Mouse (Mus musculus) frontal cortex, adult 2 months (tissue): ENCODE measurements around the gene Drd5. TPM values are rescaled to one million over a fixed set of nuclear protein-coding genes. Genes with fewer than 3 reads are reported as not detected.

ENCODE experiments used
- DNase-seq, 2 experiments: peaks; one replicate each; pipeline ENCODE4 v3.0.0; 2022; ENCODE audit warnings: low spot score in 1 of 2; ENCODE audit errors: extremely low spot score in 1 of 2
- polyA plus RNA-seq: library from polyadenylated mRNA; depleted of rRNA; stranded (reverse); fragments of >200 nt; gene quantifications from 2 replicates; pipeline ENCODE4 v1.2.3, GENCODE M21; 2012; rRNA removed

The Drd5 gene
- polyA plus RNA-seq, 1 experiment, result 1.8 TPM

GRCm38 (mm10) chr5:38346646-38347432 is 27.7 kb downstream of the Drd5 start:
- no peak for DNase-seq

GRCm38 (mm10) chr5:38350351-38350929 is 31.3 kb downstream of the Drd5 start:
- no peak for DNase-seq

- peak; percentile 40 to 48 for DNase-seq
Observed at GRCm38 (mm10) chr5:38356927-38357326, 37.8 kb downstream of the Drd5 start.

- no peak for DNase-seq
Observed at GRCm38 (mm10) chr5:38359716-38360115, 40.5 kb downstream of the Drd5 start.

- DNase-seq, result peak; percentile 74 to 79
Observed at GRCm38 (mm10) chr5:38364396-38364795, 45.2 kb downstream of the Drd5 start.

GRCm38 (mm10) chr5:38365521-38365920 is 46.4 kb downstream of the Drd5 start:
- no peak for DNase-seq

- DNase-seq, result peak in 1 of 2 experiments; percentile 14
Observed at GRCm38 (mm10) chr5:38366650-38367470, 47.7 kb downstream of the Drd5 start.

GRCm38 (mm10) chr5:38371308-38371707 is 52.1 kb downstream of the Drd5 start:
- no peak for DNase-seq

Other genes with a start within 250 kb of the Drd5 start
- 342 and 360 TPM in 2 replicates for gene Nsg1, start 159.5 kb upstream of the Drd5 start, polyA plus RNA-seq
- gene Zbtb49, start 98.9 kb upstream of the Drd5 start, polyA plus RNA-seq, result 19.6 and 20.9 TPM in 2 replicates
- 17.7 and 18.4 TPM in 2 replicates for gene Lyar, start 98.9 kb upstream of the Drd5 start, polyA plus RNA-seq
- 45.7 and 47.2 TPM in 2 replicates for gene Tmem128, start 59.2 kb upstream of the Drd5 start, polyA plus RNA-seq
- 0.24 and 0.32 TPM in 2 replicates for gene Otop1, start 43.4 kb upstream of the Drd5 start, polyA plus RNA-seq
- gene Slc2a9, start 183.8 kb downstream of the Drd5 start, polyA plus RNA-seq, result 1.0 and 1.7 TPM in 2 replicates
- gene Wdr1, start 243.9 kb downstream of the Drd5 start, polyA plus RNA-seq, result 167 and 173 TPM in 2 replicates